Mouse (Mus musculus): Measurements from ENCODE around the gene Cdt1. TPM values are rescaled to one million over a fixed set of nuclear protein-coding genes. Genes with fewer than 3 reads are reported as not detected.
A peak's percentile ranks its signal among the peaks of the same experiment; 100 is the strongest.

The Cdt1 gene
- polyA plus RNA-seq, 1 experiment from 2014 or later = 7.0 TPM

DNA sequence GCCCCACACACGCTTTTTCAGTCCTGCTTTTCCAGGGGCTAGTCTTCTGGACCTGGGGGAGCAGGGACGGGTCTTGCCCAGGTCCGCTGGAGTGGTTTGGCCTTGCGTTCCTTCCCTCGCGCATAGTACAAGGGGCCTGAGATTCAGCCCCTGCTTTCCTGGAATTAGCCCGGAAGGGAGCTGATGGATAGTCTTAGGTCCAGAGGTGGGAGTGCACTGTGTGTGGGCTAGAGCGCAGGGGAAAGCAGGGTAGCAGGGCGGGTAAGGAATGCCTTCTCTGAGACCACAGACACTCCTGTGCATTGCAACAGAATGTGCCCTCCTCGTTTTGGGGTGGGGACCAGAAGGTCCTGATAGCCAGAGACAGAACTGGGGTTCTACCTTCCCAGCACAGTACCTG is 9.3 kb downstream of the Cdt1 start:
- H3K4me1 ChIP-seq = peaks cover 33% of the 10 kb centered on the region

DNA sequence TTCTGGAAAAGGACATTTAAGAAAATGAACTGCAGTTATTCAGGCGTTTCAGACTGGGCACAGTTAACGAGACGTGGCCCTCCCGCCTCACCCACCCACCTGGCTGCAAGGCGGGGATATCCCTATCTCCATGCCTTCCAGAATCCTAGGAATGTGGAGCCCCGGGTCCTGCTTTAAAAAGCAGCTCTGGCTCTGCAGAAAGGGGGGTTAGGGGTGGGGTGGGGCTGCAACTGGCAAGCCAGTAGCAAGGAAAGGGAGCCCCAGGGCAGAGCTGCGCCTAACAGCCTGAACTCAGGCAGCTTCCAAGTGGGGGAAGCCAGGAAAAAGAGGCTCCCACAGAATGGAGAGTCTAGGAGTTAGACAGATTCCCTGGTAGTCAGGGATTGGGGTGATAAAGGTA is 11.4 kb downstream of the Cdt1 start:
- ATAC-seq (replicated peaks) = no peak
- 35% methylated on average over 7 of the region's 7 CpGs for WGBS
- no peak overlapping the region for H3K27ac ChIP-seq
- peaks cover 28% of the 10 kb centered on the region for H3K4me1 ChIP-seq
- no peak overlapping the region for H3K4me3 ChIP-seq
- no peak overlapping the region for H3K4me2 ChIP-seq
- no peaks in the 10 kb centered on the region for H3K27me3 ChIP-seq (replicated peaks)
- H3K36me3 ChIP-seq (replicated peaks) = no peaks in the 10 kb centered on the region
- no peaks in the 10 kb centered on the region for H3K9me3 ChIP-seq
- H3K9ac ChIP-seq = no peak overlapping the region

More for the DNA sequence above, 9.3 kb downstream of the Cdt1 start:
- Histone ChIP-seq H3K4me2 (peak overlapping the region; percentile 87), H3K27ac (peak overlapping the region; percentile 75), H3K4me3 (peak overlapping the region; percentile 63), H3K9me3 (no peaks in the 10 kb centered on the region), H3K36me3 (replicated peaks) (no peaks in the 10 kb centered on the region), H3K27me3 (replicated peaks) (no peaks in the 10 kb centered on the region), H3K9ac (peak overlapping the region; percentile 83)
- 41% methylated on average over 10 of the region's 10 CpGs for WGBS
- peak; percentile 55 for ATAC-seq (replicated peaks)

DNA sequence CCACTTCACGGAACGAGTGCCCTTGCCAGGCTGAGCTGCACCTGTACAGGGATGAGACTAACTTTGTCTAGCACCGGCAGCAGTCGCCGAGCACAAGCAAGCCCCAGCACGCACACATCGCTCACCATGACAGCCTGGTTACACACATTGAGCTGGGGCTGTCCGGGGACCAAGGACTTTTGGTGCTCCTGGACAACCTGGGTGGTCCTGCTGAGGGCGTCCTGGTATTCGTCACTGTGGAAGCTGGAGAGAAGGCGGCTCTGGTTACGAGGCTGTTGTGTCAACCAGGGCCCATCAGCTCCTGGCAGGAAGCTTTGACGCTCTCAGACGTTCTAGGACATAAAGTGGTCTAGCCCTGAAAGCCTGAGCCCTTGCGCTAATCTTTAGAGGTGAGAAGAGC is 13.1 kb downstream of the Cdt1 start:
- Histone ChIP-seq H3K27ac (no peak overlapping the region), H3K36me3 (replicated peaks) (no peaks in the 10 kb centered on the region), H3K4me2 (no peak overlapping the region), H3K9me3 (no peaks in the 10 kb centered on the region), H3K4me3 (no peak overlapping the region), H3K4me1 (peaks cover 11% of the 10 kb centered on the region), H3K9ac (no peak overlapping the region), H3K27me3 (replicated peaks) (no peaks in the 10 kb centered on the region)
- 84% methylated on average over 13 of the region's 15 CpGs for WGBS
- no peak for ATAC-seq (replicated peaks)

DNA sequence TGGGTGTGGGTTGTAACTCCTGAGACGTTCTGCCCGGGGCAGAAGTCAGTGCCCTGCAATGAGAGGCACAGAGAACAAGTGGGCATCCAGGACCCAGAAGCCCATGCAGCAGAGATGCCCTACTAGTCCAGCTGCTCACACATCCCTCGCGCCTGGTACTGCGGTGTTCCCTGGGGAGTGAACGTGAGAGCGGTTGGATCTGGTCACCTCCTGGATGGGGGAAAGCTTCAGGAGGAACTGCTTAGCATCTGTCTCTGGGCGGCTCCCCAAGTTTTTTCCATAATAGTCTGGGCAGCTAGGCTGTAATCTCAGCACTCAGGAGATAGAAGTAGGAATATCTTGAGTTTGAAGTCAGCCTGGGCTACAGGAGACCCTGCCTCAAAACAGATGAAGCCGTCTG is 17.2 kb downstream of the Cdt1 start:
- no peaks in the 10 kb centered on the region for H3K36me3 ChIP-seq (replicated peaks)
- H3K9ac ChIP-seq = no peak overlapping the region
- no peaks in the 10 kb centered on the region for H3K4me1 ChIP-seq
- H3K27ac ChIP-seq = no peak overlapping the region
- H3K4me3 ChIP-seq = no peak overlapping the region
- H3K9me3 ChIP-seq = no peaks in the 10 kb centered on the region
- ATAC-seq (replicated peaks) = no peak
- H3K27me3 ChIP-seq (replicated peaks) = no peaks in the 10 kb centered on the region
- H3K4me2 ChIP-seq = no peak overlapping the region
- WGBS = 86% methylated on average over 9 of the region's 9 CpGs

DNA sequence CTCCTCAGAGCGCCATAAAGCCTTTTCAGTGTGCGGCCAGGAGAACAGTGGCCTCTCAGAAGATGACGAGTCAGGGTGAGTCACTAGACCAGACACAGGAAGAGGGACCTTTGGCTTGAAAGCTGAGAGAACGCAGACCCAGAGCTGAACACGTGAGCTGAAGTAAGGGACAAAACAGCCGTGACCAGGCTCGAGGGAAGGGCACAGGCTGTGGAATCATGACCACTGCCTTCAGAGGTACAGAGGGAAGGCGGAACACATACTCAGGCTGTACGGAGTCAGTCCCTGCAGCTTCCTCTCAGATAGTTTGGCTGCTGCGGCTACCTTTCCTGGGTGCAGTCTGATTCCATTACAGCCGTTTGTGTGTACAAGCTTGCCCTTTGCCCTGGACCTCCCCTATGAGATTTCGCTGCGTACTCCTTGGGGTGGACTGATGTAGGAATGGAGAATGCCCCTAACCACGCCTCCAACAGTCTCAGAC is 17.6 kb downstream of the Cdt1 start:
- Histone ChIP-seq H3K4me1 (no peaks in the 10 kb centered on the region), H3K36me3 (replicated peaks) (no peaks in the 10 kb centered on the region), H3K4me3 (no peak overlapping the region), H3K27ac (no peak overlapping the region), H3K27me3 (replicated peaks) (no peaks in the 10 kb centered on the region), H3K4me2 (no peak overlapping the region), H3K9me3 (no peaks in the 10 kb centered on the region), H3K9ac (no peak overlapping the region)
- 77% methylated on average over 14 of the region's 14 CpGs for WGBS
- no peak for ATAC-seq (replicated peaks)

DNA sequence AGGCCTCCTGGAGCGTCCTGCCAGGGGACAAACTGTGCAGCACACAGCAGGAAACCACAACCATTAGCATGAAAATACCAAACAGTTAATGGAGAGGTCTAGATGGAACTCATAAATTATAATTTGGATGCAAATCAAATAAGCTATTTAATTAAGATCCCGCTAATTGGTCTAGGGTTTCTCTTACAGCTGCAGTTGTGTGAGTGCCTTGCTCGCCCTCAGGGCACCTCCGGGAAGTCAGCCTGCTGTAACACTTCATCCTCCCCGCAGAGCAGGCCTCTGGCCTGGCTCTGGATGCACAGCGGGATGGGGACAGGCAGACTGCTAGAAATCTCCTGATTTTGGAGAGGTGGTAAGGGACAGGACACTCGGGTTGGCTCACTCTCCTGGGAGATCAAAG is 18.4 kb downstream of the Cdt1 start:
- Histone ChIP-seq H3K4me3 (no peak overlapping the region), H3K4me2 (no peak overlapping the region), H3K4me1 (no peaks in the 10 kb centered on the region), H3K27me3 (replicated peaks) (no peaks in the 10 kb centered on the region), H3K9me3 (no peaks in the 10 kb centered on the region), H3K9ac (no peak overlapping the region), H3K27ac (no peak overlapping the region), H3K36me3 (replicated peaks) (no peaks in the 10 kb centered on the region)
- 58% methylated on average over 7 of the region's 7 CpGs for WGBS
- ATAC-seq (replicated peaks) = no peak

DNA sequence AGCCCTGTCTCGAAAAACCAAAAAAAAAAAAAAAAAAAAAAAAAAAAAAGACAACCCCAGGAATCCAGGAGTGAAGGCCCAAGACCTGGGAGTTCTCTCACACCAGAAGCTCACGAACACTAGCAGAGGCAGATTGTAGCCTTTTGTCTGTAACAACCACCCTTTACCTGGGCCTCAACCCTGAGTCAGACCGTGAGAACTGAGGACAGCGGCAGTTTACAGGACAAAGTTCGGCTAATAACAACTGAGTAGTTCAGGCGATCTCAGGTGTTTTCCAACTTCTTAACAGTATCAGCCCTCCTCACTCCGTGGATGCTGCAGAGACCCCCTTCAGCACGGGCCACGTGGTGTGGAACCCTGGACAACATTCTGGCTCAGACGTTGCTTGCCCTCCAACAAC is 18.9 kb downstream of the Cdt1 start:
- Histone ChIP-seq H3K9ac (no peak overlapping the region), H3K4me3 (no peak overlapping the region), H3K27ac (no peak overlapping the region), H3K36me3 (replicated peaks) (no peaks in the 10 kb centered on the region), H3K4me2 (no peak overlapping the region), H3K27me3 (replicated peaks) (no peaks in the 10 kb centered on the region), H3K4me1 (no peaks in the 10 kb centered on the region), H3K9me3 (no peaks in the 10 kb centered on the region)
- ATAC-seq (replicated peaks) = no peak
- WGBS = 88% methylated on average over 10 of the region's 10 CpGs

DNA sequence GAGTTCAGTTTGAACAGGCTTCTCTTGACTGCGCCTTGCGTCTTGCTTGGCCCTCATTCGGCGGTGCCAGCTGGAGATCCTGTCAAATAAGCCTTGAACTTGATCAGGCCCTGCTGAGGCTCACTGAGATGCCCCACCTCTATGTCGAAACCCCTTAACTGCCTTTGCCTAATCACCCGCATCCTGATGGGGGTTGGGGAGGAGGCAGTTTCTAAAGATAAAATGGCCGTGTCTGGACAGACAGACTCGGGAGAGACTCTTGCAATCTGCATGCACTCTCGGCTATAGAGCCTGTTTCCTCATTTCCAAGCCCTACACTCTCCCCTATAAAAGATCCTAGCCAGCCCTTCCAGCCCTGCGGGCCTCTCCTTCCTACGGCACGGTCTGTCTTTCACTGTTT is 25.4 kb downstream of the Cdt1 start:
- no peak overlapping the region for H3K9ac ChIP-seq
- 78% methylated on average over 12 of the region's 12 CpGs for WGBS
- ATAC-seq (replicated peaks) = no peak
- H3K27ac ChIP-seq = 0 out of 2 replicates have a peak overlapping the region, but pooled peaks have one; percentile 42
- H3K4me3 ChIP-seq = no peak overlapping the region
- H3K4me2 ChIP-seq = no peak overlapping the region
- no peaks in the 10 kb centered on the region for H3K4me1 ChIP-seq
- no peaks in the 10 kb centered on the region for H3K9me3 ChIP-seq
- 0 out of 2 replicates have a peak, but pooled peaks cover 2% of the 10 kb centered on the region for H3K36me3 ChIP-seq (replicated peaks)
- H3K27me3 ChIP-seq (replicated peaks) = no peaks in the 10 kb centered on the region

DNA sequence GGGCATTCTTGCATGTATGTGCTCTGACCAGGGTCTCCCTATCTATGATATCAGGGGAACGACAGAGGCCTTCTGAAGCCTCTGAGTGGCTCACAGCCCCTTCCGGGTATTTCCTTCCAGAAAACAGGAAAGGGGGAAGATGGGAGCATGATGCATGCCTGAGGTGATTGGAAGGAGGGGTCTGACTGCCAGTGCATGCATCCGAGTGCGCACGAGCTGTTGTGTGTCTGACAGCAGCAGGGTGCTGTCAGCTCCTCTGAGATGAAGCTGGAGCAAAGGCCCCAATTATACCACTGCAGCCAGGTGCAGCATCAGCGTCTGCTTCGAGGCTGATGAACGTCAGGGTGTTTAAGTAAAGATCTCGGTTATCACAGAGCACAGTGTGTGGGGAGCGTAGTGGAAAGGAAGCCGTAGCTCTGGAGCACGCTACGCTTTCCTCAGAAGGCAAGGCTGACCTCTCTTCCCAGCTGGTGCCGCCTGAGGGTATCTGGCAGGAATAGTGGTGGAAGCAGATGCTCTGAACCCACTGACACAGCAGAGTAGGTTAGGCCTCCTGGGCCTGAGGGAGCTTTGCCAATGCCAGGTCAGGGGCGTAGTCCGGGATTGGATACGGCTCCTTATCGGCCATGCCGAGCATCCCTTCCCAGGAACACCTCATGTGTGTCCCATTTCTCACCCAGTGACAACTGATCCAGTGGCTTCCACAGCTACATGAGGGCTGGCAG is 26.1 kb downstream of the Cdt1 start:
- H3K27me3 ChIP-seq (replicated peaks) = no peaks in the 10 kb centered on the region
- no peak for ATAC-seq (replicated peaks)
- H3K36me3 ChIP-seq (replicated peaks) = 0 out of 2 replicates have a peak, but pooled peaks cover 2% of the 10 kb centered on the region
- no peak overlapping the region for H3K4me3 ChIP-seq
- 79% methylated on average over 19 of the region's 19 CpGs for WGBS
- H3K4me2 ChIP-seq = no peak overlapping the region
- no peak overlapping the region; the same call in 1 of the 2 replicates for H3K9ac ChIP-seq
- H3K9me3 ChIP-seq = no peaks in the 10 kb centered on the region
- no peaks in the 10 kb centered on the region for H3K4me1 ChIP-seq
- H3K27ac ChIP-seq = peak overlapping the region; percentile 42; the same call in 1 of the 2 replicates

DNA sequence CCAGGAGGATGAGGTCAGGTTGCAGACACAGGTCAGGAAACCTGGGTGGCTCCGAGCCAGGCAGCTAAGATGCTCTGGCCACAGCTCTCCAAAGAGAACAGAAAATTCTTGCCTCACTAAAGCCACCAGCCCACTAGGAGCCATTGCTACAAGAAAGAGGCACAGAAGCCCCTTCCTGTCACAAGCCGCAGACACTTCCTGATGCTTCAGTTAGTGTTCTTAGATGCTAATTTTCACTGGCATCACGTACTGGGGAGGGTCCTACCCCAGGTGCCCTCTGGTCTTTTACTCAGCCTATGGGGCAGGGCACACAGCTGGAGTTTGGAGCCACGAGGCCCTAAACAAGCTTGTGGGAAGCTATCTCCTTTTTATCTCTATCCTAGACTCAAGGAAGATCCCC is 28.2 kb downstream of the Cdt1 start:
- Histone ChIP-seq H3K4me1 (no peaks in the 10 kb centered on the region), H3K4me2 (no peak overlapping the region), H3K27ac (no peak overlapping the region), H3K9me3 (no peaks in the 10 kb centered on the region), H3K27me3 (replicated peaks) (no peaks in the 10 kb centered on the region), H3K4me3 (no peak overlapping the region), H3K9ac (no peak overlapping the region), H3K36me3 (replicated peaks) (0 out of 2 replicates have a peak, but pooled peaks cover 2% of the 10 kb centered on the region)
- WGBS = 56% methylated on average over 4 of the region's 4 CpGs
- no peak for ATAC-seq (replicated peaks)

DNA sequence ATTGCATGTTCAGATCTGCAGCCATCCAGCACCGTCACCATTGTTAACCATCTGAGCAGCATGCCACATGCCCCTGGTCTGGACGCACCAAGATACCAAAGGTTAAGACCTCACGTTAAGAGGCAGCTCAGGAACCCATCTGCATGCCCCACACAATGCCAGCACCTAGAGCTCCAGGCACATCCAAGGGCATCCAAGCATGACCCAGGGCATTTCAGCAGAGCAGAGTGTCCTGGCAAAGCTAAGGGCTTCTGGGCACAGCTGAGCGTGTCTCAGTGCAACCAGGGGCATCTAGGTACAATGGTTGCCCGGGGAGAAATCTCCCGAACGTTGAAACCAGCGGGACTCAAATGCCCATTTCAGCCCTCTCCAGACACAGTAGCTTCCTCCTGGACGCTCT is 32.9 kb downstream of the Cdt1 start:
- WGBS = 91% methylated on average over 9 of the region's 9 CpGs
- no peak overlapping the region for H3K4me2 ChIP-seq
- H3K36me3 ChIP-seq (replicated peaks) = 0 out of 2 replicates have a peak, but pooled peaks cover 2% of the 10 kb centered on the region
- H3K4me3 ChIP-seq = no peak overlapping the region
- no peak for ATAC-seq (replicated peaks)
- no peak overlapping the region for H3K27ac ChIP-seq
- no peaks in the 10 kb centered on the region for H3K27me3 ChIP-seq (replicated peaks)
- no peak overlapping the region for H3K9ac ChIP-seq
- H3K4me1 ChIP-seq = no peaks in the 10 kb centered on the region
- H3K9me3 ChIP-seq = no peaks in the 10 kb centered on the region

DNA sequence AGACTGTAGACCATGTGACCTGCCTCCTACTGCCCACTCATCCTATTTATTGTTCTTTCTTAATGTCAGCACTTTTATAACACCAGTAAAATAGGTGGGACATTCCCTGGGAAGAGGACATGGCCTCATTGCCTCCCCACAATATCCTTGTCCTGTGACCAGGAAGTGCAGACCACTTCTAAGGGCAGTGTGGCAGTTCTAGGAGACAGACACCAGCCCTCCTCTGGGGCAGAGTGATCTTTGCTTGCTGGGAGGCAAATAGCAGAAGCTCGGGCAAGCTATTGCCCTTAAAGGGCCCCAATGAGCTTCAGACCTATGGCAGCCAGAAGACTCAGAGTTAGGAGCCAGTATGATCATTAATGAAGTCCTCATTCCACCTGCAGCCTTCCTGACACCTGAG is 36.8 kb downstream of the Cdt1 start:
- Histone ChIP-seq H3K36me3 (replicated peaks) (no peaks in the 10 kb centered on the region), H3K4me3 (no peak overlapping the region), H3K27me3 (replicated peaks) (no peaks in the 10 kb centered on the region), H3K4me1 (no peaks in the 10 kb centered on the region), H3K9ac (no peak overlapping the region), H3K4me2 (no peak overlapping the region), H3K27ac (no peak overlapping the region), H3K9me3 (no peaks in the 10 kb centered on the region)
- ATAC-seq (replicated peaks) = no peak
- 78% methylated on average over 1 of the region's 1 CpGs for WGBS

DNA sequence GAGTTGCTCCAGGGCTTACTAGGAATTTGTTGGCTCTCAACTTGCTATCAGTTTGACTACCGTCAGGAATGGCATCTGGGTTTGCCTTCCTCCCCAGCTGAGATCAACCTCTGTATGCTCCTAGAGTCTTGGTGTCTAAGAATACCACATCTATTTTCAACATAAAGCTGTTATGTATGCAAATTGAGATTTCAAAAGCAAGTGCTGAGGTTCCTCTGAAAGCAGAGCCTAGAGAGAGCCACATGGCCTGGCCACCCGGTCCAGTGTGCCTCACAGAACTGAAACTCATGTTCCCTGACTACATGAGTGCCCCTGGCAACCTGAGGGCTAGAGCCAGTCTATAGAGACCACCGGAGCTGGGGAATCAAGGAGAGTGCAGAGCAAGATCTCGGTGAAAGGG is 37.6 kb downstream of the Cdt1 start:
- no peak overlapping the region for H3K4me3 ChIP-seq
- H3K27me3 ChIP-seq (replicated peaks) = no peaks in the 10 kb centered on the region
- no peak overlapping the region for H3K4me2 ChIP-seq
- H3K36me3 ChIP-seq (replicated peaks) = no peaks in the 10 kb centered on the region
- ATAC-seq (replicated peaks) = no peak
- 84% methylated on average over 4 of the region's 4 CpGs for WGBS
- H3K9ac ChIP-seq = no peak overlapping the region
- no peak overlapping the region for H3K27ac ChIP-seq
- 0 out of 2 replicates have a peak, but pooled peaks cover 2% of the 10 kb centered on the region for H3K4me1 ChIP-seq
- no peaks in the 10 kb centered on the region for H3K9me3 ChIP-seq
